Mouse (Mus musculus) forebrain, embryonic 10.5 days (tissue): Measurements from ENCODE around the gene H2al1m. TPM values are rescaled to one million over a fixed set of nuclear protein-coding genes. Genes with fewer than 3 reads are reported as not detected.
"Not testable (repeated sequence)": the region's sequence is repeated elsewhere in the genome, so short reads cannot be mapped to it uniquely, and the experiment has no call there.

ENCODE experiments used
- DNase-seq: peaks from one replicate; pipeline ENCODE4 v3.0.0-alpha.2; 2017; ENCODE audit warnings: low spot score; ENCODE audit errors: extremely low spot score
- H3K27ac ChIP-seq: fragments of 300-500 bp; sonication (generic); 2 replicates; pipeline ENCODE4 v1.5.1; 2016; ENCODE audit warnings: mild to moderate bottlenecking
- H3K27me3 ChIP-seq: fragments of 300-500 bp; sonication (generic); 2 replicates; pipeline ENCODE4 v1.6.1; 2016; ENCODE audit warnings: mild to moderate bottlenecking; ENCODE audit not compliant: poor library complexity, severe bottlenecking
- H3K36me3 ChIP-seq: fragments of 300-500 bp; sonication (generic); replicated peaks from 2 replicates; pipeline ENCODE4 v1.6.1; 2016; ENCODE audit warnings: mild to moderate bottlenecking, moderate library complexity
- H3K4me1 ChIP-seq: fragments of 300-500 bp; sonication (generic); 2 replicates; pipeline ENCODE4 v1.6.1; 2016
- H3K4me3 ChIP-seq: fragments of 300-500 bp; sonication (generic); 2 replicates; pipeline ENCODE4 v1.5.1; 2016; ENCODE audit warnings: mild to moderate bottlenecking, moderate library complexity
- H3K9me3 ChIP-seq: fragments of 300-500 bp; sonication (generic); 2 replicates; pipeline ENCODE4 v1.6.1; 2016; ENCODE audit warnings: mild to moderate bottlenecking, moderate library complexity
- WGBS: fragments of 180-500 bp; shearing (Covaris S2); methylation state at CpG from one replicate; pipeline ENCODE4 v1.1.7; 2016; 5-methylcytosine and 5-hydroxymethylcytosine counted together
- polyA plus RNA-seq: library from polyadenylated mRNA; unstranded; fragments of >200 nt; fragmentation: Nextera tagmentation; extraction: Ambion mirVana; gene quantifications from 2 replicates; pipeline ENCODE4 v1.2.1, GENCODE M21; 2016

H2al1m gene
- polyA plus RNA-seq: not detected in 2 replicates

GRCm38 (mm10) chrX:9283464-9283863 lies at the start of gene H2al1m:
Gene H2al1m (plus strand): TSS chrX:9283764.
- not testable (repeated sequence) for H3K36me3 ChIP-seq, H3K9me3 ChIP-seq, H3K27ac ChIP-seq, H3K27me3 ChIP-seq, H3K4me1 ChIP-seq, DNase-seq, H3K4me3 ChIP-seq
- no CpG with 5 or more reads among the region's 1 CpGs for WGBS

- WGBS: 86% methylated on average over 5 of the region's 5 CpGs
- DNase-seq: no peak
- H3K9me3 ChIP-seq: no peaks in the 10 kb centered on the region
- H3K27ac ChIP-seq: no peak overlapping the region
- 0 out of 2 replicates have a peak, but pooled peaks cover 4% of the 10 kb centered on the region for H3K4me1 ChIP-seq
- H3K27me3 ChIP-seq: no peaks in the 10 kb centered on the region
- no peaks in the 10 kb centered on the region for H3K36me3 ChIP-seq
- H3K4me3 ChIP-seq: no peak overlapping the region
These were observed 42.6 kb upstream of the H2al1m start for GRCm38 (mm10) chrX:9240737-9241591.

GRCm38 (mm10) chrX:9243381-9243864 lies 40.1 kb upstream of the H2al1m start:
- Histone ChIP-seq H3K9me3 (no peaks in the 10 kb centered on the region), H3K27ac (no peak overlapping the region), H3K36me3 (no peaks in the 10 kb centered on the region), H3K4me1 (peaks cover 6% of the 10 kb centered on the region), H3K27me3 (no peaks in the 10 kb centered on the region), H3K4me3 (no peak overlapping the region)
- DNase-seq: no peak
- 80% methylated on average over 8 of the region's 8 CpGs for WGBS

GRCm38 (mm10) chrX:9244603-9245336 lies 38.8 kb upstream of the H2al1m start:
- no peaks in the 10 kb centered on the region for H3K36me3 ChIP-seq
- no peaks in the 10 kb centered on the region for H3K27me3 ChIP-seq
- WGBS: 77% methylated on average over 12 of the region's 12 CpGs
- no peaks in the 10 kb centered on the region for H3K9me3 ChIP-seq
- H3K27ac ChIP-seq: no peak overlapping the region
- DNase-seq: no peak
- peaks cover 13% of the 10 kb centered on the region for H3K4me1 ChIP-seq
- no peak overlapping the region for H3K4me3 ChIP-seq

- WGBS: 60% methylated on average over 5 of the region's 5 CpGs
- H3K27me3 ChIP-seq: no peaks in the 10 kb centered on the region
- no peaks in the 10 kb centered on the region for H3K36me3 ChIP-seq
- H3K9me3 ChIP-seq: no peaks in the 10 kb centered on the region
- peaks cover 13% of the 10 kb centered on the region for H3K4me1 ChIP-seq
- peak; percentile 15 for DNase-seq
- H3K27ac ChIP-seq: no peak overlapping the region
- no peak overlapping the region for H3K4me3 ChIP-seq
These were observed 34.7 kb upstream of the H2al1m start for GRCm38 (mm10) chrX:9248911-9249310.

GRCm38 (mm10) chrX:9253990-9254389 lies 29.6 kb upstream of the H2al1m start:
- no peak overlapping the region for H3K4me3 ChIP-seq
- H3K27ac ChIP-seq: no peak overlapping the region
- no peaks in the 10 kb centered on the region for H3K27me3 ChIP-seq
- no peaks in the 10 kb centered on the region for H3K36me3 ChIP-seq
- H3K9me3 ChIP-seq: no peaks in the 10 kb centered on the region
- H3K4me1 ChIP-seq: 0 out of 2 replicates have a peak, but pooled peaks cover under 1% of the 10 kb centered on the region
- DNase-seq: no peak
- WGBS: 85% methylated on average over 10 of the region's 10 CpGs

- Histone ChIP-seq H3K4me1 (no peaks in the 10 kb centered on the region), H3K36me3 (no peaks in the 10 kb centered on the region)
- WGBS: 92% methylated on average over 3 of the region's 3 CpGs
These were observed 28.7 kb upstream of the H2al1m start for GRCm38 (mm10) chrX:9254901-9255300.

GRCm38 (mm10) chrX:9256766-9257165 lies 26.8 kb upstream of the H2al1m start, which contains the start of gene Gm14862:
Gene Gm14862 (minus strand): TSS chrX:9256899.
- WGBS: 85% methylated on average over 5 of the region's 5 CpGs
- H3K27ac ChIP-seq: no peak within 1 kb of the TSS
- H3K27me3 ChIP-seq: no peaks in the 10 kb centered on the region
- no peak within 1 kb of the TSS for H3K4me3 ChIP-seq
- DNase-seq: no peak
- no peaks in the 10 kb centered on the region for H3K4me1 ChIP-seq
- H3K36me3 ChIP-seq: no peaks in the 10 kb centered on the region
- no peaks in the 10 kb centered on the region for H3K9me3 ChIP-seq

More at GRCm38 (mm10) chrX:9254901-9255300, 28.7 kb upstream of the H2al1m start:
- Histone ChIP-seq H3K4me3 (no peak overlapping the region), H3K9me3 (no peaks in the 10 kb centered on the region), H3K27ac (no peak overlapping the region), H3K27me3 (no peaks in the 10 kb centered on the region)
- no peak for DNase-seq

GRCm38 (mm10) chrX:9257831-9258230 lies 25.7 kb upstream of the H2al1m start:
- no peaks in the 10 kb centered on the region for H3K36me3 ChIP-seq
- no peak for DNase-seq
- no peak overlapping the region for H3K27ac ChIP-seq
- no peaks in the 10 kb centered on the region for H3K27me3 ChIP-seq
- no peaks in the 10 kb centered on the region for H3K4me1 ChIP-seq
- WGBS: 95% methylated on average over 7 of the region's 7 CpGs
- no peak overlapping the region for H3K4me3 ChIP-seq
- H3K9me3 ChIP-seq: no peaks in the 10 kb centered on the region

- no peak overlapping the region for H3K27ac ChIP-seq
- no peaks in the 10 kb centered on the region for H3K36me3 ChIP-seq
- no peak overlapping the region for H3K4me3 ChIP-seq
- 92% methylated on average over 1 of the region's 1 CpGs for WGBS
- H3K9me3 ChIP-seq: no peaks in the 10 kb centered on the region
- no peaks in the 10 kb centered on the region for H3K27me3 ChIP-seq
- no peaks in the 10 kb centered on the region for H3K4me1 ChIP-seq
- no peak for DNase-seq
These were observed 24.3 kb upstream of the H2al1m start for GRCm38 (mm10) chrX:9259267-9259666.

GRCm38 (mm10) chrX:9271112-9271511 lies 12.5 kb upstream of the H2al1m start:
- Histone ChIP-seq H3K27ac (no peak overlapping the region), H3K27me3 (peaks cover 5% of the 10 kb centered on the region; the same call in 1 of the 2 replicates), H3K4me3 (no peak overlapping the region), H3K4me1 (no peaks in the 10 kb centered on the region), H3K9me3 (no peaks in the 10 kb centered on the region), H3K36me3 (no peaks in the 10 kb centered on the region)
- DNase-seq: no peak
- WGBS: 58% methylated on average over 3 of the region's 3 CpGs

- Histone ChIP-seq H3K4me1 (no peaks in the 10 kb centered on the region), H3K9me3 (no peaks in the 10 kb centered on the region), H3K27ac (peak overlapping the region; percentile 83), H3K4me3 (peak overlapping the region; percentile 63), H3K27me3 (peaks cover 5% of the 10 kb centered on the region; the same call in 1 of the 2 replicates), H3K36me3 (no peaks in the 10 kb centered on the region)
- DNase-seq: no peak
- 26% methylated on average over 8 of the region's 8 CpGs for WGBS
These were observed 11.6 kb upstream of the H2al1m start for GRCm38 (mm10) chrX:9271947-9272459.
